Mouse (Mus musculus) ES-Bruce4 (cell line): ENCODE results near the gene Tmem269.

Experiments used
- CTCF ChIP-seq: IDR thresholded peaks from one replicate; pipeline ENCODE4 v1.8.1; 2011; ENCODE audit warnings: low read depth, low read length
- EP300 ChIP-seq: IDR thresholded peaks from 2 replicates; pipeline ENCODE4 v1.6.1; 2011; ENCODE audit warnings: low read depth, low read length; ENCODE audit not compliant: insufficient read depth
- POLR2A ChIP-seq: IDR thresholded peaks from one replicate; pipeline ENCODE4 v1.8.1; 2011; ENCODE audit warnings: low read length; ENCODE audit not compliant: insufficient read depth

DNA sequence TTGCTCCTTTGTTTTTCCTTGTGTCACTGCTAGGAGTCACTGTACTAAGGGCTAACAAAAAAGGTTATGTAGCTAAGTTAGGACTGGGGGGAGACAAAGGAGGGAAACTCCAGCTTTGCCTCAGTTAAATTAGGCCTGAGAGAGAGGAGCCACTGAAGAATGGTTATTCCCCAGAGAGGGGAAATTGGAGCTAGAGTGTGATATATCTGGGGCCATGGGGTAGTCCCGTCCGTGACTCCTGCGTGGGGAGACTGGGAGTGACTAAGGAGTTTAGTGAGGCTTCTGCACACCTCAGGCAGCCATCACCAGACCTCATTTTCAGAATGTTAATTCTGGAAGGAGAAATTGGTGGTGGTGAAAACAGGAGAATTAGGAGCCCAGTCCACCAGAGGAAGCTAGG lies 16.3 kb upstream of the Tmem269 start:
- TF ChIP-seq CTCF (no peak), EP300 (no peak), POLR2A (no peak)
